Mouse (Mus musculus): ENCODE data around the gene Spry2. TPM values are rescaled to one million over a fixed set of nuclear protein-coding genes. Genes with fewer than 3 reads are reported as not detected.

Spry2 gene
- total RNA-seq (2021), result 10 to 100 TPM; 16.8 to 21.8 TPM
- long read RNA-seq, experiment 1, partial matches to known transcripts, result 0 of 1 reads
- long read RNA-seq, experiment 1, other reads (novel, unspliced or antisense), result 0 of 1 reads
- long read RNA-seq, experiment 2, partial matches to known transcripts, result 0 of 1 reads
- long read RNA-seq, experiment 2, other reads (novel, unspliced or antisense), result 0 of 1 reads

- peak; percentile 95 for DNase-seq
- Histone ChIP-seq H3K27ac (peak within 1 kb of the TSS; percentile 98), H3K4me3 (peak within 1 kb of the TSS; percentile 97)
- TF ChIP-seq CTCF (IDR thresholded peaks at IDR 0.05), result no peak
- intact Hi-C loops (cut with DNase I), result loop anchor here (1.0 to 10.0 kb wide), 6 partner anchors 165 to 722 kb away; partner anchors contain the start of gene Rbm26
Observed at GRCm38 (mm10) chr14:105896791-105897568, at the start of gene Spry2. Gene Spry2, minus strand, starts transcription at chr14:105896819.

- no peak overlapping the region for H3K4me3 ChIP-seq
- no peak overlapping the region for H3K27ac ChIP-seq
- intact Hi-C loops (cut with DNase I), result no loop called here
- TF ChIP-seq CTCF (IDR thresholded peaks at IDR 0.05), result no peak
- peak; percentile 49 for DNase-seq
Observed at GRCm38 (mm10) chr14:105941353-105941752, 44.7 kb upstream of the Spry2 start.

- no peak overlapping the region for H3K4me3 ChIP-seq
- TF ChIP-seq CTCF (IDR thresholded peaks at IDR 0.05), result no peak
- no peak overlapping the region for H3K27ac ChIP-seq
- DNase-seq, result no peak
- intact Hi-C loops (cut with DNase I), result no loop called here
Observed at GRCm38 (mm10) chr14:105926726-105927125, 30.1 kb upstream of the Spry2 start.

- Histone ChIP-seq H3K4me3 (no peak overlapping the region), H3K27ac (no peak overlapping the region)
- TF ChIP-seq CTCF (IDR thresholded peaks at IDR 0.05), result no peak
- intact Hi-C loops (cut with DNase I), result no loop called here
- DNase-seq, result no peak
Observed at GRCm38 (mm10) chr14:105925305-105925704, 28.7 kb upstream of the Spry2 start.

GRCm38 (mm10) chr14:105924712-105925111, 28.1 kb upstream of the Spry2 start:
- intact Hi-C loops (cut with DNase I), result no loop called here
- H3K4me3 ChIP-seq, result no peak overlapping the region
- H3K27ac ChIP-seq, result no peak overlapping the region
- peak; percentile 53 for TF ChIP-seq CTCF (IDR thresholded peaks at IDR 0.05)
- DNase-seq, result no peak

GRCm38 (mm10) chr14:105922874-105923273, 26.3 kb upstream of the Spry2 start:
- H3K4me3 ChIP-seq, result no peak overlapping the region
- DNase-seq, result no peak
- intact Hi-C loops (cut with DNase I), result no loop called here
- H3K27ac ChIP-seq, result no peak overlapping the region
- no peak for TF ChIP-seq CTCF (IDR thresholded peaks at IDR 0.05)

- intact Hi-C loops (cut with DNase I), result no loop called here
- TF ChIP-seq CTCF (IDR thresholded peaks at IDR 0.05), result no peak
- Histone ChIP-seq H3K27ac (no peak overlapping the region), H3K4me3 (no peak overlapping the region)
- no peak for DNase-seq
Observed at GRCm38 (mm10) chr14:105922427-105922826, 25.8 kb upstream of the Spry2 start.

GRCm38 (mm10) chr14:105921217-105921695, 24.6 kb upstream of the Spry2 start:
- Histone ChIP-seq H3K4me3 (no peak overlapping the region), H3K27ac (no peak overlapping the region)
- intact Hi-C loops (cut with DNase I), result no loop called here
- TF ChIP-seq CTCF (IDR thresholded peaks at IDR 0.05), result no peak
- no peak for DNase-seq

GRCm38 (mm10) chr14:105920395-105921216, 24.0 kb upstream of the Spry2 start:
- intact Hi-C loops (cut with DNase I), result no loop called here
- Histone ChIP-seq H3K4me3 (no peak overlapping the region), H3K27ac (no peak overlapping the region)
- no peak for TF ChIP-seq CTCF (IDR thresholded peaks at IDR 0.05)
- DNase-seq, result no peak

GRCm38 (mm10) chr14:105907216-105907615, 10.6 kb upstream of the Spry2 start:
- no peak overlapping the region for H3K4me3 ChIP-seq
- no peak for DNase-seq
- no peak overlapping the region for H3K27ac ChIP-seq
- intact Hi-C loops (cut with DNase I), result no loop called here
- TF ChIP-seq CTCF (IDR thresholded peaks at IDR 0.05), result no peak

GRCm38 (mm10) chr14:105905935-105906334, 9.3 kb upstream of the Spry2 start:
- TF ChIP-seq CTCF (IDR thresholded peaks at IDR 0.05), result no peak
- H3K4me3 ChIP-seq, result no peak overlapping the region
- H3K27ac ChIP-seq, result no peak overlapping the region
- no peak for DNase-seq
- intact Hi-C loops (cut with DNase I), result no loop called here

GRCm38 (mm10) chr14:105905509-105905908, 8.9 kb upstream of the Spry2 start:
- DNase-seq, result no peak
- intact Hi-C loops (cut with DNase I), result no loop called here

GRCm38 (mm10) chr14:105902807-105903206, 6.2 kb upstream of the Spry2 start:
- intact Hi-C loops (cut with DNase I), result no loop called here
- Histone ChIP-seq H3K4me3 (no peak overlapping the region), H3K27ac (no peak overlapping the region)
- peak; percentile 49 for DNase-seq
- TF ChIP-seq CTCF (IDR thresholded peaks at IDR 0.05), result peak; percentile 71

More at GRCm38 (mm10) chr14:105905509-105905908, 8.9 kb upstream of the Spry2 start:
- H3K4me3 ChIP-seq, result no peak overlapping the region
- no peak overlapping the region for H3K27ac ChIP-seq
- TF ChIP-seq CTCF (IDR thresholded peaks at IDR 0.05), result no peak
